Mouse (Mus musculus) left cerebral cortex, postnatal 4 days (tissue): ENCODE measurements around the gene Susd4. TPM values are rescaled to one million over a fixed set of nuclear protein-coding genes. Genes with fewer than 3 reads are reported as not detected.
A peak's percentile ranks its signal among the peaks of the same experiment; 100 is the strongest.

Experiments
- DNase-seq: peaks from one replicate; pipeline ENCODE4 v3.0.0-alpha.2; 2022
- intact Hi-C: fragments of 180-260 bp; cut with DNase I; formaldehyde crosslinking; loops from one replicate; pipeline ENCODE4 v1.15.1; 2025
- total RNA-seq, 2 experiments: library from RNA; stranded (reverse); gene quantifications; 2 replicates each; pipeline ENCODE4 v1.2.3; 2021

Gene Susd4
- total RNA-seq, 2 experiments from 2014 or later = 40.2 to 49.1 TPM

GRCm38 (mm10) chr1:182912591-182912990, 148.9 kb downstream of the Susd4 start:
- peak; percentile 61 for DNase-seq
- intact Hi-C loops = no loop called here

GRCm38 (mm10) chr1:182914121-182914908, 150.7 kb downstream of the Susd4 start:
- intact Hi-C loops = no loop called here
- DNase-seq = no peak

- intact Hi-C loops = no loop called here
- no peak for DNase-seq
These were observed 152.5 kb downstream of the Susd4 start for GRCm38 (mm10) chr1:182916166-182916565.

GRCm38 (mm10) chr1:182918718-182919346, 155.2 kb downstream of the Susd4 start:
- intact Hi-C loops = no loop called here
- DNase-seq = no peak

- intact Hi-C loops = no loop called here
- DNase-seq = no peak
These were observed 159.2 kb downstream of the Susd4 start for GRCm38 (mm10) chr1:182922824-182923223.

GRCm38 (mm10) chr1:182926465-182926864, 162.8 kb downstream of the Susd4 start:
- intact Hi-C loops = no loop called here
- DNase-seq = no peak

- intact Hi-C loops = no loop called here
- DNase-seq = no peak
These were observed 164.5 kb downstream of the Susd4 start for GRCm38 (mm10) chr1:182927878-182928851.

- intact Hi-C loops = no loop called here
- no peak for DNase-seq
These were observed 171.8 kb downstream of the Susd4 start for GRCm38 (mm10) chr1:182935469-182935868.

GRCm38 (mm10) chr1:182937486-182938120, 173.9 kb downstream of the Susd4 start:
- intact Hi-C loops = no loop called here

GRCm38 (mm10) chr1:182941921-182942320, 178.3 kb downstream of the Susd4 start:
- intact Hi-C loops = no loop called here
- DNase-seq = no peak

More at GRCm38 (mm10) chr1:182937486-182938120, 173.9 kb downstream of the Susd4 start:
- no peak for DNase-seq

- no peak for DNase-seq
- intact Hi-C loops = no loop called here
These were observed 180.3 kb downstream of the Susd4 start for GRCm38 (mm10) chr1:182943911-182944310.

- intact Hi-C loops = no loop called here
- DNase-seq = no peak
These were observed 181.0 kb downstream of the Susd4 start for GRCm38 (mm10) chr1:182944638-182945037.

GRCm38 (mm10) chr1:182945561-182945960, 181.9 kb downstream of the Susd4 start:
- intact Hi-C loops = no loop called here
- DNase-seq = no peak

Other genes with a start within 250 kb of the Susd4 start
- gene Capn2, start 246.3 kb upstream of the Susd4 start, total RNA-seq = 10 to 100 TPM; 77.0 to 82.5 TPM
- gene Capn8, start 198.9 kb upstream of the Susd4 start, total RNA-seq = not detected
- not detected for gene Ccdc185, start 14.7 kb upstream of the Susd4 start, total RNA-seq
- gene Tlr5, start 190.9 kb downstream of the Susd4 start, total RNA-seq = under 1 TPM; 0.46 to 0.54 TPM